Mouse (Mus musculus) heart, embryonic 11.5 days (tissue): ENCODE measurements around the gene Cd207. TPM values are rescaled to one million over a fixed set of nuclear protein-coding genes. Genes with fewer than 3 reads are reported as not detected.

ENCODE experiments used
- ATAC-seq: fragments of 200-750 bp; cut with Nextera tagmentation; replicated peaks from 2 replicates; pipeline ENCODE4 v1.8.0; 2017; ENCODE audit warnings: moderate library complexity; ENCODE audit not compliant: insufficient number of reproducible peaks, low FRiP score, low TSS enrichment
- H3K27ac ChIP-seq: fragments of 300-500 bp; sonication (generic); 2 replicates; pipeline ENCODE4 v1.5.1; 2014; ENCODE audit warnings: mild to moderate bottlenecking, low read depth, low read length
- H3K27me3 ChIP-seq: fragments of 300-500 bp; sonication (generic); 2 replicates; pipeline ENCODE4 v1.6.1; 2014; ENCODE audit warnings: mild to moderate bottlenecking, low read length, mixed read lengths; ENCODE audit not compliant: control insufficient read depth, insufficient read depth
- H3K36me3 ChIP-seq: fragments of 300-500 bp; sonication (generic); 2 replicates; pipeline ENCODE4 v1.6.1; 2014; ENCODE audit warnings: mild to moderate bottlenecking, low read length, moderate library complexity, mixed read lengths; ENCODE audit not compliant: control insufficient read depth, insufficient read depth
- H3K4me1 ChIP-seq: fragments of 300-500 bp; sonication (generic); 2 replicates; pipeline ENCODE4 v1.6.1; 2014; ENCODE audit warnings: low read length; ENCODE audit not compliant: control insufficient read depth, insufficient read depth
- H3K4me2 ChIP-seq: fragments of 300-500 bp; sonication (generic); 2 replicates; pipeline ENCODE4 v1.6.1; 2014; ENCODE audit warnings: mild to moderate bottlenecking, moderate library complexity
- H3K4me3 ChIP-seq: fragments of 300-500 bp; sonication (generic); 2 replicates; pipeline ENCODE4 v1.5.1; 2014; ENCODE audit warnings: low read depth, low read length
- H3K9ac ChIP-seq: fragments of 300-500 bp; sonication (generic); 2 replicates; pipeline ENCODE4 v1.6.1; 2014; ENCODE audit warnings: mild to moderate bottlenecking, low read depth, low read length, moderate library complexity
- H3K9me3 ChIP-seq: fragments of 300-500 bp; sonication (generic); replicated peaks from 2 replicates; pipeline ENCODE4 v1.6.1; 2016; ENCODE audit warnings: low read length; ENCODE audit not compliant: control insufficient read depth
- WGBS: fragments of 180-500 bp; shearing (Covaris S2); extraction: QIAGEN DNeasy Blood & Tissue Kit; methylation state at CpG from one replicate; pipeline ENCODE4 v1.1.7; 2014; ENCODE audit not compliant: insufficient replicate concordance; 5-methylcytosine and 5-hydroxymethylcytosine counted together
- polyA plus RNA-seq: library from polyadenylated mRNA; unstranded; fragments of >200 nt; fragmentation: Nextera tagmentation; extraction: Ambion mirVana; gene quantifications from 2 replicates; pipeline ENCODE4 v1.2.1, GENCODE M21; 2014

Gene Cd207
- polyA plus RNA-seq, 1 experiment from 2014 or later, result not detected

- peaks cover 15% of the 10 kb centered on the region for H3K4me1 ChIP-seq
- no peaks in the 10 kb centered on the region for H3K36me3 ChIP-seq
- H3K27ac ChIP-seq, result no peak overlapping the region
- no peaks in the 10 kb centered on the region for H3K9me3 ChIP-seq
- WGBS, result 2% methylated on average over 45 of the region's 45 CpGs
- peak overlapping the region; percentile 41 for H3K4me3 ChIP-seq
- H3K9ac ChIP-seq, result no peak overlapping the region
- peaks cover 98% of the 10 kb centered on the region for H3K27me3 ChIP-seq
- peak overlapping the region; percentile 69 for H3K4me2 ChIP-seq
- no peak for ATAC-seq
Observed at GRCm38 (mm10) chr6:83711725-83712475, 34.2 kb upstream of the Cd207 start.

- Histone ChIP-seq H3K4me2 (peak within 1 kb of the TSS; percentile 69), H3K27ac (no peak within 1 kb of the TSS), H3K27me3 (peaks cover 100% of the 10 kb centered on the region), H3K9ac (no peak within 1 kb of the TSS), H3K4me1 (peaks cover 15% of the 10 kb centered on the region), H3K4me3 (peak within 1 kb of the TSS; percentile 41), H3K9me3 (no peaks in the 10 kb centered on the region), H3K36me3 (no peaks in the 10 kb centered on the region)
- ATAC-seq, result peak; percentile 78
- under 1% methylated on average over 44 of the region's 46 CpGs for WGBS
Observed at GRCm38 (mm10) chr6:83711067-83711675, 33.5 kb upstream of the Cd207 start, which contains the start of gene Vax2. Gene Vax2, plus strand, starts transcription at chr6:83711264.

- Histone ChIP-seq H3K36me3 (no peaks in the 10 kb centered on the region), H3K4me2 (peak overlapping the region; percentile 69), H3K4me1 (peaks cover 15% of the 10 kb centered on the region), H3K9me3 (no peaks in the 10 kb centered on the region), H3K27ac (no peak overlapping the region), H3K27me3 (peaks cover 100% of the 10 kb centered on the region), H3K9ac (no peak overlapping the region), H3K4me3 (peak overlapping the region; percentile 41)
- ATAC-seq, result peak; percentile 33
- WGBS, result 1% methylated on average over 32 of the region's 32 CpGs
Observed at GRCm38 (mm10) chr6:83710361-83711066, 32.9 kb upstream of the Cd207 start.

GRCm38 (mm10) chr6:83707738-83708510, 30.3 kb upstream of the Cd207 start:
- no peaks in the 10 kb centered on the region for H3K9me3 ChIP-seq
- peaks cover 15% of the 10 kb centered on the region for H3K4me1 ChIP-seq
- H3K4me2 ChIP-seq, result no peak overlapping the region
- H3K4me3 ChIP-seq, result no peak overlapping the region
- peaks cover 99% of the 10 kb centered on the region for H3K27me3 ChIP-seq
- H3K36me3 ChIP-seq, result no peaks in the 10 kb centered on the region
- H3K27ac ChIP-seq, result no peak overlapping the region
- H3K9ac ChIP-seq, result no peak overlapping the region
- 8% methylated on average over 6 of the region's 6 CpGs for WGBS
- no peak for ATAC-seq

DNA sequence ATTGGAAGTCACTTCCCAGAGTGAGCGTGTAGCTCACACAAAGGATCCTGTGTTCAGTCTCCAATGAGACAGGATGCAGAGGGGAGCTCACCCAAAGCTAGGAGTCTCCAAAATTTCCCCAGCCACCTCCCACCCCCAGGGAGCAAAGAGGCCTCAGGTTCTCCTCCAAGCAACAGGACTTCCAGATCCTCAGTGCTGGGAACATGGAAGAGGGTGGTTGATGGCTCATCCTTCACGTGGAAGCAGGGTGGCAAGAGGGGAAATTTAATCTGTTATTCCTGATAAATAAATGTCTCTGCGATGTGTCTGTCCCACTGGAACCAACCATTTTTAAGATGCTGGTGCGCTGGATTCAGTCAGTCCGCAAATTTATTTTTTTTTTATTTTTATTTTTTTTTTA, 27.0 kb upstream of the Cd207 start:
- no peaks in the 10 kb centered on the region for H3K36me3 ChIP-seq
- peaks cover 93% of the 10 kb centered on the region for H3K27me3 ChIP-seq
- H3K9ac ChIP-seq, result no peak overlapping the region
- peaks cover 5% of the 10 kb centered on the region; the same call in 1 of the 2 replicates for H3K4me1 ChIP-seq
- no peak overlapping the region for H3K4me3 ChIP-seq
- H3K4me2 ChIP-seq, result no peak overlapping the region
- H3K27ac ChIP-seq, result no peak overlapping the region
- 19% methylated on average over 5 of the region's 5 CpGs for WGBS
- H3K9me3 ChIP-seq, result no peaks in the 10 kb centered on the region
- no peak for ATAC-seq

- no peak for ATAC-seq
- WGBS, result 10% methylated on average over 1 of the region's 1 CpGs
- H3K27ac ChIP-seq, result no peak overlapping the region
Observed at GRCm38 (mm10) chr6:83704294-83704693, 26.6 kb upstream of the Cd207 start.

GRCm38 (mm10) chr6:83703722-83704078, 26.0 kb upstream of the Cd207 start:
- peaks cover 5% of the 10 kb centered on the region; the same call in 1 of the 2 replicates for H3K4me1 ChIP-seq
- no peak for ATAC-seq
- WGBS, result 1% methylated on average over 10 of the region's 10 CpGs
- no peak overlapping the region for H3K27ac ChIP-seq
- H3K9me3 ChIP-seq, result no peaks in the 10 kb centered on the region
- H3K9ac ChIP-seq, result no peak overlapping the region
- no peaks in the 10 kb centered on the region for H3K36me3 ChIP-seq
- no peak overlapping the region for H3K4me3 ChIP-seq
- peaks cover 93% of the 10 kb centered on the region for H3K27me3 ChIP-seq
- H3K4me2 ChIP-seq, result no peak overlapping the region

More at GRCm38 (mm10) chr6:83704294-83704693, 26.6 kb upstream of the Cd207 start:
- Histone ChIP-seq H3K36me3 (no peaks in the 10 kb centered on the region), H3K4me2 (no peak overlapping the region), H3K27me3 (peaks cover 93% of the 10 kb centered on the region), H3K4me1 (peaks cover 5% of the 10 kb centered on the region; the same call in 1 of the 2 replicates), H3K9me3 (no peaks in the 10 kb centered on the region), H3K4me3 (no peak overlapping the region), H3K9ac (no peak overlapping the region)
